Mouse (Mus musculus): ENCODE measurements around the gene Fanca. TPM values are rescaled to one million over a fixed set of nuclear protein-coding genes. Genes with fewer than 3 reads are reported as not detected.
"Not testable (repeated sequence)": the region's sequence is repeated elsewhere in the genome, so short reads cannot be mapped to it uniquely, and the experiment has no call there.

Gene Fanca
- polyA plus RNA-seq, 1 experiment from 2014 or later = 14.4 TPM

GRCm38 (mm10) chr8:123235520-123236497, 82.6 kb downstream of the Fanca start, which contains the start of gene Spata2l:
TSS of gene Spata2l (minus strand) at chr8:123236233.
- Histone ChIP-seq H3K9me3 (replicated peaks; ENCODE audit: control insufficient read depth, low read length) (no peaks in the 10 kb centered on the region), H3K27me3 (ENCODE audit: control insufficient read depth, insufficient read depth, low read depth, low read length) (peaks cover 15% of the 10 kb centered on the region), H3K27ac (ENCODE audit: low read length) (no peak within 1 kb of the TSS), H3K9ac (ENCODE audit: low read depth, low read length) (peak within 1 kb of the TSS; percentile 61), H3K36me3 (ENCODE audit: control insufficient read depth, insufficient read depth) (no peaks in the 10 kb centered on the region), H3K4me2 (ENCODE audit: low read depth, low read length) (peak within 1 kb of the TSS; percentile 94), H3K4me1 (ENCODE audit: control insufficient read depth, low read depth, low read length) (peaks cover 18% of the 10 kb centered on the region), H3K4me3 (ENCODE audit: low read depth, low read length) (peak within 1 kb of the TSS; percentile 70)
- WGBS (ENCODE audit: insufficient replicate concordance) = under 1% methylated on average over 57 of the region's 57 CpGs
- peak; percentile 86 for ATAC-seq (ENCODE audit: low read depth)

- ATAC-seq (ENCODE audit: low read depth) = no peak
- WGBS (ENCODE audit: insufficient replicate concordance) = 31% methylated on average over 13 of the region's 13 CpGs
- Histone ChIP-seq H3K9me3 (replicated peaks; ENCODE audit: control insufficient read depth, low read length) (no peaks in the 10 kb centered on the region), H3K4me1 (ENCODE audit: control insufficient read depth, low read depth, low read length) (peaks cover 18% of the 10 kb centered on the region), H3K36me3 (ENCODE audit: control insufficient read depth, insufficient read depth) (no peaks in the 10 kb centered on the region), H3K9ac (ENCODE audit: low read depth, low read length) (peak overlapping the region; percentile 61), H3K4me3 (ENCODE audit: low read depth, low read length) (peak overlapping the region; percentile 70), H3K27me3 (ENCODE audit: control insufficient read depth, insufficient read depth, low read depth, low read length) (peaks cover 15% of the 10 kb centered on the region), H3K4me2 (ENCODE audit: low read depth, low read length) (peak overlapping the region; percentile 94), H3K27ac (ENCODE audit: low read length) (no peak overlapping the region)
Measured at GRCm38 (mm10) chr8:123234918-123235519, 83.4 kb downstream of the Fanca start.

- H3K4me1 ChIP-seq (ENCODE audit: control insufficient read depth, low read depth, low read length) = peaks cover 18% of the 10 kb centered on the region
- H3K9me3 ChIP-seq (replicated peaks; ENCODE audit: control insufficient read depth, low read length) = no peaks in the 10 kb centered on the region
- no peaks in the 10 kb centered on the region for H3K36me3 ChIP-seq (ENCODE audit: control insufficient read depth, insufficient read depth)
- peaks cover 15% of the 10 kb centered on the region for H3K27me3 ChIP-seq (ENCODE audit: control insufficient read depth, insufficient read depth, low read depth, low read length)
- no peak overlapping the region for H3K4me2 ChIP-seq (ENCODE audit: low read depth, low read length)
- WGBS (ENCODE audit: insufficient replicate concordance) = 70% methylated on average over 11 of the region's 11 CpGs
- H3K27ac ChIP-seq (ENCODE audit: low read length) = no peak overlapping the region
- ATAC-seq (ENCODE audit: low read depth) = no peak
- H3K9ac ChIP-seq (ENCODE audit: low read depth, low read length) = no peak overlapping the region
- H3K4me3 ChIP-seq (ENCODE audit: low read depth, low read length) = no peak overlapping the region
Measured at GRCm38 (mm10) chr8:123233760-123234159, 84.6 kb downstream of the Fanca start.

- Histone ChIP-seq H3K4me3 (ENCODE audit: low read depth, low read length) (no peak overlapping the region), H3K4me1 (ENCODE audit: control insufficient read depth, low read depth, low read length) (peaks cover 18% of the 10 kb centered on the region), H3K4me2 (ENCODE audit: low read depth, low read length) (no peak overlapping the region), H3K27ac (ENCODE audit: low read length) (no peak overlapping the region), H3K9me3 (replicated peaks; ENCODE audit: control insufficient read depth, low read length) (no peaks in the 10 kb centered on the region), H3K9ac (ENCODE audit: low read depth, low read length) (no peak overlapping the region), H3K27me3 (ENCODE audit: control insufficient read depth, insufficient read depth, low read depth, low read length) (peaks cover 15% of the 10 kb centered on the region), H3K36me3 (ENCODE audit: control insufficient read depth, insufficient read depth) (no peaks in the 10 kb centered on the region)
- ATAC-seq (ENCODE audit: low read depth) = no peak
- 64% methylated on average over 13 of the region's 13 CpGs for WGBS (ENCODE audit: insufficient replicate concordance)
Measured at GRCm38 (mm10) chr8:123233300-123233699, 85.1 kb downstream of the Fanca start.

- Histone ChIP-seq H3K9ac (ENCODE audit: low read depth, low read length) (no peak overlapping the region), H3K9me3 (replicated peaks; ENCODE audit: control insufficient read depth, low read length) (no peaks in the 10 kb centered on the region), H3K27me3 (ENCODE audit: control insufficient read depth, insufficient read depth, low read depth, low read length) (peaks cover 15% of the 10 kb centered on the region), H3K4me3 (ENCODE audit: low read depth, low read length) (no peak overlapping the region), H3K27ac (ENCODE audit: low read length) (no peak overlapping the region), H3K36me3 (ENCODE audit: control insufficient read depth, insufficient read depth) (0 out of 2 replicates have a peak, but pooled peaks cover 4% of the 10 kb centered on the region), H3K4me2 (ENCODE audit: low read depth, low read length) (no peak overlapping the region), H3K4me1 (ENCODE audit: control insufficient read depth, low read depth, low read length) (peaks cover 18% of the 10 kb centered on the region)
- 43% methylated on average over 7 of the region's 7 CpGs for WGBS (ENCODE audit: insufficient replicate concordance)
- no peak for ATAC-seq (ENCODE audit: low read depth)
Measured at GRCm38 (mm10) chr8:123232553-123232952, 85.8 kb downstream of the Fanca start.

- 0 out of 2 replicates have a peak, but pooled peaks cover 4% of the 10 kb centered on the region for H3K36me3 ChIP-seq (ENCODE audit: control insufficient read depth, insufficient read depth)
- H3K4me2 ChIP-seq (ENCODE audit: low read depth, low read length) = no peak overlapping the region
- H3K27me3 ChIP-seq (ENCODE audit: control insufficient read depth, insufficient read depth, low read depth, low read length) = peaks cover 15% of the 10 kb centered on the region
- H3K9me3 ChIP-seq (replicated peaks; ENCODE audit: control insufficient read depth, low read length) = no peaks in the 10 kb centered on the region
- WGBS (ENCODE audit: insufficient replicate concordance) = 59% methylated on average over 5 of the region's 5 CpGs
- no peak overlapping the region for H3K27ac ChIP-seq (ENCODE audit: low read length)
- peaks cover 18% of the 10 kb centered on the region for H3K4me1 ChIP-seq (ENCODE audit: control insufficient read depth, low read depth, low read length)
- no peak overlapping the region for H3K4me3 ChIP-seq (ENCODE audit: low read depth, low read length)
- no peak for ATAC-seq (ENCODE audit: low read depth)
- no peak overlapping the region for H3K9ac ChIP-seq (ENCODE audit: low read depth, low read length)
Measured at GRCm38 (mm10) chr8:123231742-123232141, 86.6 kb downstream of the Fanca start.

GRCm38 (mm10) chr8:123230326-123230725, 88.0 kb downstream of the Fanca start:
- not testable (repeated sequence) for H3K9ac ChIP-seq (ENCODE audit: low read depth, low read length); ATAC-seq (ENCODE audit: low read depth); H3K27ac ChIP-seq (ENCODE audit: low read length); H3K4me1 ChIP-seq (ENCODE audit: control insufficient read depth, low read depth, low read length); H3K4me2 ChIP-seq (ENCODE audit: low read depth, low read length); H3K9me3 ChIP-seq (replicated peaks; ENCODE audit: control insufficient read depth, low read length); H3K36me3 ChIP-seq (ENCODE audit: control insufficient read depth, insufficient read depth); H3K27me3 ChIP-seq (ENCODE audit: control insufficient read depth, insufficient read depth, low read depth, low read length); H3K4me3 ChIP-seq (ENCODE audit: low read depth, low read length)
- WGBS (ENCODE audit: insufficient replicate concordance) = 67% methylated on average over 9 of the region's 11 CpGs

- H3K9ac ChIP-seq (ENCODE audit: low read depth, low read length) = no peak overlapping the region
- H3K9me3 ChIP-seq (replicated peaks; ENCODE audit: control insufficient read depth, low read length) = no peaks in the 10 kb centered on the region
- ATAC-seq (ENCODE audit: low read depth) = no peak
- H3K4me1 ChIP-seq (ENCODE audit: control insufficient read depth, low read depth, low read length) = peaks cover 14% of the 10 kb centered on the region
- no peaks in the 10 kb centered on the region for H3K27me3 ChIP-seq (ENCODE audit: control insufficient read depth, insufficient read depth, low read depth, low read length)
- no peak overlapping the region for H3K27ac ChIP-seq (ENCODE audit: low read length)
- 0 out of 2 replicates have a peak, but pooled peaks cover 4% of the 10 kb centered on the region for H3K36me3 ChIP-seq (ENCODE audit: control insufficient read depth, insufficient read depth)
- no peak overlapping the region for H3K4me2 ChIP-seq (ENCODE audit: low read depth, low read length)
- WGBS (ENCODE audit: insufficient replicate concordance) = 76% methylated on average over 1 of the region's 1 CpGs
- no peak overlapping the region for H3K4me3 ChIP-seq (ENCODE audit: low read depth, low read length)
Measured at GRCm38 (mm10) chr8:123228416-123228815, 90.0 kb downstream of the Fanca start.

Data from liver, embryonic 16.5 days (tissue).